ENCODE assay signal across 8 mouse cellular contexts in the genomic region with DNA sequence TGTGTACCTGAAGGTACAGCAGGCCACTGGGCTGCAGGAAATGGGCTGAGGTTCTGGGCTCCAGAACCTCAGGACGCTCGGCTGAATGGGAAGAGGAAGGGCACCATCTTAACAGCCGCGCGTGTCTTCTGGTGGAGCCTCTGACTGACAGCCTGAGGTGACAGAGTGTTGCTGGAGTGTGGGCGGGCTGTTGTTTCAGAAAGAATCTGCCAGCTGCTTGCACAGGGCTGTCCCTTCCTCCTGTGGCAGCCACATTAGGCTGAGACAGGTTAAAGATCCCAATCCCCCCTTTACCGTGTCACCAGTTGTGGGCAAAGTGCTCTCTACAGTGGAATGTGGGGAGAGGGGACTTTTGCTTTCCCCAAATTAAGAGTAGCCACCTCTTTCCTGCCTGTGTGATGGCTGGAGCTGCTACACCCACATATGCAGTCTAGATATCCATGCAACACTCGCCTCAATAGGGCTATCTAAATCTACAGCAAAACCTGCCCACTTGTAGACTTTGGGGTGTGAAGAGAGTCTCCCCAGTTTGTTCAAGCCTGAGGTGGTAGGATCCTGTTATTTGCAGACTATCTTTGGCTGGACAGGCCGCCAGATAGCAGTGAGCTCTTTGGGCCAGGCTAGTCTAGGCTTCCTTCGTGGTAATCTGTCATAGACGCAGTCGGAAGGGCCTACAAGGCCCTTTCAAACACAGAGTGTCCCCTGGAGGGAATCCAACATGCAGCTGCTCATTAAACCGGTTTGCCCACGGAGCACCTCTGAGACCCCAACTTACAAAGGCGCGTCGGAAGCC. TPM values are rescaled to one million over a fixed set of nuclear protein-coding genes. Genes with fewer than 3 reads are reported as not detected.
A peak's percentile ranks its signal among the peaks of the same experiment; 100 is the strongest.
DNase-seq lines count a peak whose midpoint lies in the region; ATAC-seq and TF ChIP-seq lines count a peak whose summit lies in the region.

No protein-coding gene starts in this region.

- no peak for DNase-seq in layer of hippocampus, adult 2 months (ENCODE audit: low spot score in 2 of 2)
- no peak for DNase-seq in layer of hippocampus, postnatal 36 days
- peak; percentile 48 for DNase-seq in c-Kit-positive CD71-positive TER-119-negative erythroid progenitor cells, embryonic 14.5 days (ENCODE audit: low read depth)
- DNase-seq in hindbrain, embryonic 10.5 days (ENCODE audit: low spot score): no peak
- DNase-seq in limb, embryonic 14.5 days (ENCODE audit: low spot score): no peak
- no peak for DNase-seq in layer of hippocampus, postnatal 25 days (ENCODE audit: extremely low spot score in 1 of 2, low spot score in 1 of 2)
- DNase-seq in B cell, adult 2 months: no peak

- peaks cover 27% of the 10 kb centered on the region for H3K36me3 ChIP-seq in hindbrain, embryonic 10.5 days
- H3K36me3 ChIP-seq in limb, embryonic 14.5 days (ENCODE audit: control insufficient read depth, insufficient read depth, low read length): peaks cover 27% of the 10 kb centered on the region
- peaks cover 20% of the 10 kb centered on the region for H3K36me3 ChIP-seq in neural tube, embryonic 14.5 days (ENCODE audit: control insufficient read depth, insufficient read depth, low read length)

- peaks cover 37% of the 10 kb centered on the region for H3K4me1 ChIP-seq in hindbrain, embryonic 10.5 days (replicated peaks)
- H3K4me1 ChIP-seq in limb, embryonic 14.5 days (ENCODE audit: control insufficient read depth, insufficient read depth, low read length): peaks cover 11% of the 10 kb centered on the region
- H3K4me1 ChIP-seq in neural tube, embryonic 14.5 days (ENCODE audit: control insufficient read depth, insufficient read depth, low read length): peaks cover 12% of the 10 kb centered on the region; the same call in 1 of the 2 replicates

- peak overlapping the region; percentile 47 for H3K4me3 ChIP-seq in layer of hippocampus, adult 2 months
- peak overlapping the region; percentile 49 for H3K4me3 ChIP-seq in hindbrain, embryonic 10.5 days
- peak overlapping the region; percentile 34 for H3K4me3 ChIP-seq in limb, embryonic 14.5 days (replicated peaks; ENCODE audit: low read length)
- peak overlapping the region; percentile 14 for H3K4me3 ChIP-seq in neural tube, embryonic 14.5 days (ENCODE audit: low read depth, low read length)

- TF ChIP-seq POLR2A in limb, embryonic 14.5 days (IDR thresholded peaks at IDR 0.05; ENCODE audit: borderline replicate concordance, extremely low read depth, insufficient read depth, insufficient read length): no peak

- peak overlapping the region; percentile 89 for H3K27ac ChIP-seq in layer of hippocampus, adult 2 months
- H3K27ac ChIP-seq in hindbrain, embryonic 10.5 days: 0 out of 2 replicates have a peak overlapping the region, but pooled peaks have one; percentile 80
- no peak overlapping the region for H3K27ac ChIP-seq in limb, embryonic 14.5 days (replicated peaks; ENCODE audit: low read depth, low read length)
- no peak overlapping the region for H3K27ac ChIP-seq in neural tube, embryonic 14.5 days (ENCODE audit: low read depth, low read length)

- 0 out of 2 replicates have a peak overlapping the region, but pooled peaks have one; percentile 48 for H3K9ac ChIP-seq in limb, embryonic 14.5 days (ENCODE audit: low read depth, low read length, severe bottlenecking)
- no peak overlapping the region for H3K9ac ChIP-seq in neural tube, embryonic 14.5 days (replicated peaks; ENCODE audit: low read depth, low read length)

- no peak for ATAC-seq in limb, embryonic 14.5 days (ENCODE audit: low FRiP score, low read depth)
- no peak for ATAC-seq in neural tube, embryonic 14.5 days (ENCODE audit: low read depth)

- peak overlapping the region; percentile 59; the same call in 1 of the 2 replicates for H3K4me2 ChIP-seq in limb, embryonic 14.5 days (replicated peaks; ENCODE audit: low read depth, low read length, severe bottlenecking)
- H3K4me2 ChIP-seq in neural tube, embryonic 14.5 days (ENCODE audit: low read depth, low read length): peak overlapping the region; percentile 41; the same call in 1 of the 2 replicates

- 38% methylated on average over 17 of the region's 17 CpGs for WGBS in hindbrain, embryonic 10.5 days
- WGBS in limb, embryonic 14.5 days: 37% methylated on average over 17 of the region's 17 CpGs
- WGBS in neural tube, embryonic 14.5 days: 41% methylated on average over 17 of the region's 17 CpGs

- peaks cover 41% of the 10 kb centered on the region for H3K27me3 ChIP-seq in hindbrain, embryonic 10.5 days (ENCODE audit: insufficient read depth, poor library complexity, severe bottlenecking)
- peaks cover 33% of the 10 kb centered on the region for H3K27me3 ChIP-seq in limb, embryonic 14.5 days (ENCODE audit: control insufficient read depth, insufficient read depth, low read length)
- 0 out of 2 replicates have a peak, but pooled peaks cover 2% of the 10 kb centered on the region for H3K27me3 ChIP-seq in neural tube, embryonic 14.5 days (ENCODE audit: control insufficient read depth, insufficient read depth, low read length)

- no peak for TF ChIP-seq CTCF in layer of hippocampus, adult 2 months (conservative IDR thresholded peaks at IDR 0.05)

- no peaks in the 10 kb centered on the region for H3K9me3 ChIP-seq in hindbrain, embryonic 10.5 days
- H3K9me3 ChIP-seq in limb, embryonic 14.5 days (ENCODE audit: control insufficient read depth, low read length): no peaks in the 10 kb centered on the region
- no peaks in the 10 kb centered on the region for H3K9me3 ChIP-seq in neural tube, embryonic 14.5 days (ENCODE audit: control insufficient read depth, low read length)

RNA-seq across cellular contexts. Expression of gene Smim1, which starts 1.1 kb away (rescaled TPM):
- 1 to 10 TPM; 6.3 to 7.8 TPM for total RNA-seq in layer of hippocampus, adult 2 months (2021)
- 1 to 10 TPM; 6.6 to 7.6 TPM for total RNA-seq in layer of hippocampus, postnatal 36 days (2021)
- 25.9 and 32.9 TPM in 2 replicates for polyA plus RNA-seq in hindbrain, embryonic 10.5 days (2016; fragmentation: Nextera tagmentation; extraction: Ambion mirVana)
- polyA plus RNA-seq in limb, embryonic 14.5 days (2012; rRNA removed): 22.4 and 23.9 TPM in 2 replicates
- 20.6 and 20.7 TPM in 2 replicates for polyA plus RNA-seq in limb, embryonic 14.5 days (2014; fragmentation: Nextera tagmentation; extraction: Ambion mirVana)
- 9.1 and 12.5 TPM in 2 replicates for polyA plus RNA-seq in neural tube, embryonic 14.5 days (2014; fragmentation: Nextera tagmentation; extraction: Ambion mirVana)
- 1 to 10 TPM; 7.5 to 9.5 TPM for total RNA-seq in layer of hippocampus, postnatal 25 days (2021)

RNA-seq across cellular contexts. Expression of gene Lrrc47, which starts 13.4 kb away (rescaled TPM):
- 10 to 100 TPM; 65.4 to 70.3 TPM for total RNA-seq in layer of hippocampus, adult 2 months (2021)
- total RNA-seq in layer of hippocampus, postnatal 36 days (2021): 10 to 100 TPM; 64.5 to 70.7 TPM
- polyA plus RNA-seq in hindbrain, embryonic 10.5 days (2016; fragmentation: Nextera tagmentation; extraction: Ambion mirVana): 20.2 and 25.3 TPM in 2 replicates
- 49.2 and 59.0 TPM in 2 replicates for polyA plus RNA-seq in limb, embryonic 14.5 days (2012; rRNA removed)
- polyA plus RNA-seq in limb, embryonic 14.5 days (2014; fragmentation: Nextera tagmentation; extraction: Ambion mirVana): 11.8 and 12.3 TPM in 2 replicates
- polyA plus RNA-seq in neural tube, embryonic 14.5 days (2014; fragmentation: Nextera tagmentation; extraction: Ambion mirVana): 10.1 and 11.8 TPM in 2 replicates
- total RNA-seq in layer of hippocampus, postnatal 25 days (2021): 10 to 100 TPM; 54.6 to 71.1 TPM

RNA-seq across cellular contexts. Expression of gene Ccdc27, which starts 17.6 kb away (rescaled TPM):
- 1 to 10 TPM; 1.2 to 1.4 TPM for total RNA-seq in layer of hippocampus, adult 2 months (2021)
- total RNA-seq in layer of hippocampus, postnatal 36 days (2021): 1 to 10 TPM; 1.1 to 1.3 TPM
- not detected in 2 replicates for polyA plus RNA-seq in hindbrain, embryonic 10.5 days (2016; fragmentation: Nextera tagmentation; extraction: Ambion mirVana)
- not detected in 2 replicates for polyA plus RNA-seq in limb, embryonic 14.5 days (2012; rRNA removed)
- 0.10 TPM in 1 of 2 replicates, not detected in the other for polyA plus RNA-seq in limb, embryonic 14.5 days (2014; fragmentation: Nextera tagmentation; extraction: Ambion mirVana)
- polyA plus RNA-seq in neural tube, embryonic 14.5 days (2014; fragmentation: Nextera tagmentation; extraction: Ambion mirVana): not detected in 2 replicates
- total RNA-seq in layer of hippocampus, postnatal 25 days (2021): 1 to 10 TPM in 1 of 2 experiments, under 1 TPM in 1; 0.66 to 1.1 TPM

RNA-seq across cellular contexts. Expression of gene Cep104, which starts 49.9 kb away (rescaled TPM):
- 10 to 100 TPM; 31.6 to 34.8 TPM for total RNA-seq in layer of hippocampus, adult 2 months (2021)
- 10 to 100 TPM; 32.1 to 38.4 TPM for total RNA-seq in layer of hippocampus, postnatal 36 days (2021)
- 21.1 and 22.5 TPM in 2 replicates for polyA plus RNA-seq in hindbrain, embryonic 10.5 days (2016; fragmentation: Nextera tagmentation; extraction: Ambion mirVana)
- 13.3 and 14.0 TPM in 2 replicates for polyA plus RNA-seq in limb, embryonic 14.5 days (2012; rRNA removed)
- polyA plus RNA-seq in limb, embryonic 14.5 days (2014; fragmentation: Nextera tagmentation; extraction: Ambion mirVana): 13.9 and 18.0 TPM in 2 replicates
- polyA plus RNA-seq in neural tube, embryonic 14.5 days (2014; fragmentation: Nextera tagmentation; extraction: Ambion mirVana): 18.4 and 18.7 TPM in 2 replicates
- 10 to 100 TPM; 31.0 to 31.3 TPM for total RNA-seq in layer of hippocampus, postnatal 25 days (2021)

RNA-seq across cellular contexts. Expression of gene Dffb, which starts 50.0 kb away (rescaled TPM):
- total RNA-seq in layer of hippocampus, adult 2 months (2021): 10 to 100 TPM; 17.2 to 18.3 TPM
- 10 to 100 TPM; 12.2 to 16.0 TPM for total RNA-seq in layer of hippocampus, postnatal 36 days (2021)
- polyA plus RNA-seq in hindbrain, embryonic 10.5 days (2016; fragmentation: Nextera tagmentation; extraction: Ambion mirVana): 12.0 and 14.9 TPM in 2 replicates
- polyA plus RNA-seq in limb, embryonic 14.5 days (2012; rRNA removed): 28.8 and 39.6 TPM in 2 replicates
- 10.5 and 12.0 TPM in 2 replicates for polyA plus RNA-seq in limb, embryonic 14.5 days (2014; fragmentation: Nextera tagmentation; extraction: Ambion mirVana)
- 11.7 and 12.5 TPM in 2 replicates for polyA plus RNA-seq in neural tube, embryonic 14.5 days (2014; fragmentation: Nextera tagmentation; extraction: Ambion mirVana)
- total RNA-seq in layer of hippocampus, postnatal 25 days (2021): 10 to 100 TPM in 1 of 2 experiments, 1 to 10 TPM in 1; 8.3 to 11.9 TPM

Comparison
In these comparisons a context has a peak if more than half of its experiments do, and no peak if none do; other contexts are left out.
1. H3K27ac ChIP-seq: peak in layer of hippocampus, adult 2 months (single experiment) and hindbrain, embryonic 10.5 days (single experiment); none in limb, embryonic 14.5 days (single experiment) and neural tube, embryonic 14.5 days (single experiment).
2. Peak in every context shown above with its lines, with median percentiles within 50 percentile points of each other: H3K4me3 ChIP-seq.